Mouse (Mus musculus): ENCODE results near the gene Havcr1.
"Not testable (repeated sequence)": the region's sequence is repeated elsewhere in the genome, so short reads cannot be mapped to it uniquely, and the experiment has no call there.

- TF ChIP-seq CTCF (conservative IDR thresholded peaks at IDR 0.05 in 1 of 2, IDR thresholded peaks at IDR 0.05 in 1 of 2; ENCODE audit: low read depth in 2 of 2, low read length in 2 of 2); RAD21 (IDR thresholded peaks at IDR 0.05; ENCODE audit: low read depth, low read length); CHD1 (IDR thresholded peaks at IDR 0.05; ENCODE audit: low read depth, low read length): not testable (repeated sequence)
Observed at GRCm38 (mm10) chr11:46695849-46696248, 39.0 kb upstream of the Havcr1 start.
